Mouse (Mus musculus) liver (tissue): ENCODE measurements at regions not wholly inside any gene's neighbourhood (a gene's known extent, or its start where the extent isn't known, plus 50 kb on each side); places are given as distances from the start of the nearest gene placed in this dataset.
"Not testable (repeated sequence)": the region's sequence is repeated elsewhere in the genome, so short reads cannot be mapped to it uniquely, and the experiment has no call there.

Source experiments
- DNase-seq: peaks from one replicate; pipeline ENCODE4 v3.0.0-alpha.2; 2020; ENCODE audit warnings: mixed read lengths

DNA sequence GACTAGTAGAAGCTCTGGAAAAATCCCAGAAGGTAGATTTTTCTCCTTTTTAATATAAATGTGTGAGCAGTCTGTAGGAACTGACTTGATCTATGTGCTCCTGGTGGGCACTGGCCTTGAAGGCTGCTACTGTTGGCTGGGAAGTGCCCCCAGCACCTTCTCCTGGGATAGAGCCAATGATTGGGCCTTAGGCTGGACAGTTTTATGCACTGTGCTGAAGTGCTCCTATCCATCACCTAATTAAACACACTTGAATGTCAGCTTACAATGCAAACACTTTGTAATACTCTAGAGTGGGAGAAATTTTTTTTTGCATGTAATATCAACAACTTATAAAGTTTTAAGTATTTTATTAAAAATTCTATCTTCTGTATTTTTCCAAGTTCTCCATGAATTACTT is 266.5 kb downstream of the Lyplal1 start:
- DNase-seq: no peak

DNA sequence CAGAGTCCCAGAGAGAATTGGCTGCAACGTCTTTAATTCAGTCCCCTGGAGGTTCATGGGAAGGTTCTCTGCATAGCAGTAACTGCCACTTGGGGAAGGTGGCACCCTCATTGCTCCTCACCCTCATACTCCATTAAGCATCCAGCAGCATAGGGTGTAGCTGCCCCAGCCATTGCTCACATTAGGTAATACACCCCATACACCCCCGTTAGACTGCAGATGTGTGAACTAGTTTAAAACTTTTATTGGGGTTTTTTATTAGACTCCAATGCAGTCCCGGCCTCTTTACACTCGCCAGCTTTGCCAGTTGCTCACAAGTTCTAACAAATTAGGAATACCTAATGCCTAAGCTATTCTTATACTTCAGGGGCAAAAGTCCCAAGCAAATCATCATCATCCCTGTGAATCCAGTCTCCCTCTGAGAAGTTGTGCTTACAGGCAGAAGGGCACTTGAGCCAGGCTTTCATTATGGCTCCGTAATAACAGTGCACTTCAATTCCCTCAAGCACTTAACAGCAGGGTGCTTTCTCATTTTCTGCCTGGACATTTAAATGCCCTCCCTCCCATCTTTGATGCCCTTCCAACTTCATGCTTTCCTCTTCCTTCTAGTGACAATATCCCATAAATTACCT is 265.7 kb downstream of the Lyplal1 start:
- DNase-seq: no peak

DNA sequence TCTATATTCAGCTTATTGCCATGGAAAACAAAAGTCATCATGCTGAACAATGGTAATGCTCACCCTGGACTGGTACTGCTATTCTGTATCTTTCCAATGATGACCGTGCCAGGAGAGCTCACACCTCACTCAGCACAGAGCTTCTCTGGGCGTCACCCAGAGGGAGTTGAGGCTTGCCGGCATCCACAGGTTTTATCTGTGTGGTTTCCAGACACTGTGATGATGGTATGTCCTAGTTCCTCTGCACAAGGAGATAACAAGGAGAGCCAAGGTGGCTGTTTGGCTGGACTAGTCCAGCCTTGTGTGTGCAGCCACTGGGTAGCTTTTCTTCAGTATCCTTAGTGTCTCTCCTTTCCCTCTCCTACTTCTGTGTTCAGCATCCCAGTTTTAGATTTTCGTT is 255.4 kb downstream of the Lyplal1 start:
- DNase-seq: no peak

DNA sequence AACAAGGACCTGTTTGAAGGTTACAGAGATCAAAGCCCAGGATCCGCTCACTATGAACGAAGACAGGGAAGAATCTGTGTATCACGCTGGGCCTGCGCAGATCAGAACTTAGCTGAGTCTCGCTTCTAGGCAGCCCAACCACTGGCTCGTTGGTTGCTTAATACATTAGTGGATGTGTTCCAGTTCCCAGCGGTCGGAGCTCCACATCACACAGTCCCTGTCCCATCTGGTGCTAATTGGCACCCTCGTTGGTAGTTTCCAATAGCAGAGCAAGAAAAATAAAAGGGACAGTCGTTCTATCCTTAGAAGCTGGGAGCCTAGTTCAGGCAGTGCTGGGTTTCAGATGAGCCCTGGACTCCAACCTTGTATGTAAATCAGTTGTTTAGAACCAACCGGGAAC is 251.2 kb downstream of the Lyplal1 start:
- no peak for DNase-seq

DNA sequence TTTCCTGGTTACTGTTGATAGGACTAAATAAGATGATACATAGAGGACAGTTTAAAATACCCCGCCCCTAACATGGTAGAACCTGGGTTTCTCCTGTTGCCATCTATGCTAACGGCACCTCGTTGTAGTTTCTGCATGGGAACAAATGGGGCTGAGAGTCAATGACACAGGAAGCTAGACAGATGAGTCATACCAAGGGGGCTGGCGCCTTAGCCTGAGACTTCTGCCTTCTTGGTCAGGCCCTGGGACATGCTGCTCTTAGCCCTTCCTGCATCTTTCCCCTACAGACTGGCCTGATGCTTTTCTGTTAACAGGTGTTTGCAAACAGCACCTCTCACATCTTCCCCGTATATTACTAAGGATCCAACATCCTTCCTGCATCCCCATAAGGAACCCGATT is 250.5 kb downstream of the Lyplal1 start:
- no peak for DNase-seq

DNA sequence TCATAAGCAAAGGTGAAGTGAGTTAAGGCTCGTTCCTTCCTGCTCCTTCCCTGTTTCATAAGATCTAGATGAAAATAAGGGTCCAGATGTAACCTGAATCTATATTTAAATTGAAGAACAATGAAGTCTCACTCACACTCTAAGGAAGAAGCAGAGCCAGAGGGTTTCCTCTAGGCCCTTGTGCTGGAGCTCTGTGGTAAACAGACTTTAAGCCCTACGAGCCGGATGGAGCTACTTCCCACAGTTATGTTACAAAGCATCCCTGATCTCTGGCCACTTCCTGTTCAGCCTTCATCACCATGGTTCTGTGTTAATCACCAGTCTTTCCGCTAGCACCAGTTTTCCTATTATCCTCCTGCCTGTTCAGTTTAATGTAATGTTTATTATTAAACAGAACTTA is 250.1 kb downstream of the Lyplal1 start:
- no peak for DNase-seq

DNA sequence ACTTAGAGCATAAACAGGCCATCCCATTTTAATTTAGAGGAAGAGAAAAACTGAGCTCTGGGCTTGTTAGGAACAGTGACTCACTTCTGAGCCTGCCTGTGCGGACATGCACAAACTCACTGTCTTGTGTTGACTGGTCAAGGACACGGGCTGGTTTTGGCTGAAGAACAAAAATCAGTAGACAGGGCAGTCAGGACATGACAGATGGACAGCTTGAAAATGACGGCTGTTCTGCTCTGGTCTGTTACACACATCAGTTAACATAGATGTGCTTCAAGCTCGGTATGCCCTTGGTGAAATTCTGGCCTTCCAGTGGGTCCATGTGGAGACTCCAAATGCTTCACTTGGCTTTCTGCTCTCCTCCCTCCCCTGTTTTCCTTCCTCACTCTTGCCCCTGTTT is 248.4 kb downstream of the Lyplal1 start:
- no peak for DNase-seq

DNA sequence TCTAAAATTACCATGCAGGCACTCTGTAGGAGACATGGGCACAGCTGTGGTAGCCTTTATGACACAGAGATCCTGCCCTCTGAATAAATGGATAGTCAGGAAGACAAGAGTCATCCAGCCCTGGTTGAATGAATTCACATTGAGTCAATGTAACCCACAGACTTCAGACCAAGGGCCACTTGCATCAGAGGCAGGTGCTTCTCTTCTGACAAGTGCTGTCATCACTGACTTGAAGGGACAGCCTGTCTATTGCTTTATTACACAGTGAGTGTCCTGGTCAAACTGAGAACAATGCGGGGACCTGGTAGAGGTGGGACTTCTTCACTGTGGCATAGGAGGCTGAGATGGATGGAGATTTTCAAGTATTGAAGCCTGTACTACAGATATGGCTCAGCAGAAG is 230.1 kb downstream of the Lyplal1 start:
- no peak for DNase-seq

DNA sequence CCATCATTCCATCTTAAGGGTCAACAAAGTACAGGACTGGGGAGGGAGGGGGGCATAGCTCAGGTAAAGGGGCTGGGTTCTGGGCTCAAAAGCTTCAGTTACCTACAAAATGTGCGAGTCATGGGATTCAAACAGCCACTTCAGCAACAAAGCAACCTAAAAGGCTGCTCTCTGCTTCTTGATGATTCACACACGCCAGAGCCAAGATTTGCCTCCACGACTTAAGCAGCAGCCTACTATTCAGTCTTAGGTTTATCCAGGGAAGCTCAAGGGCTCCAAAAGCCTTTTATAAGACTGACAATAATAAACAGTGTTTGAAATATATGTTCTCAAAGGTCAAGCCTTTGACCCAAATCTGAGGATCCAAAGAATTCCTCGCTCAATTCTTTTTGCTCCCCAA is 225.3 kb downstream of the Lyplal1 start:
- no peak for DNase-seq

DNA sequence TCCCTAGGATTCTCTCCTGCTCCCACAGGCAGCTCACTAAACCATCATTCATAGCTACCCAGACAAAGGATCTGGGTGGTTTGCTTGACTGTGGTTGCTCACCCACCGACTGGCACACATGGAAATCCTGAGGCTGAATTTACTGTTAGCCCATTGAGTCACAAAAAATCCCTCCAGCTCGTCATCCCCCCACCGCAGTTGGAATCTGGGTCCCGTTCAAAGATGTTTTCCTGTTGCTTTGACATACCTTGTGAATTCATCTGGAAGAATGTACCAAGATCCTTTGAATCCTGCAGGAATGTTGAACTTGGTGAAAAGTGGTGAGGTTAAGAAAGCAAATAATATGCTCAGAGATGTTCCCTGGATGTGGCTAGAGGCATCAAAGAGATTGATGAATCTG is 223.7 kb downstream of the Lyplal1 start:
- DNase-seq: no peak

DNA sequence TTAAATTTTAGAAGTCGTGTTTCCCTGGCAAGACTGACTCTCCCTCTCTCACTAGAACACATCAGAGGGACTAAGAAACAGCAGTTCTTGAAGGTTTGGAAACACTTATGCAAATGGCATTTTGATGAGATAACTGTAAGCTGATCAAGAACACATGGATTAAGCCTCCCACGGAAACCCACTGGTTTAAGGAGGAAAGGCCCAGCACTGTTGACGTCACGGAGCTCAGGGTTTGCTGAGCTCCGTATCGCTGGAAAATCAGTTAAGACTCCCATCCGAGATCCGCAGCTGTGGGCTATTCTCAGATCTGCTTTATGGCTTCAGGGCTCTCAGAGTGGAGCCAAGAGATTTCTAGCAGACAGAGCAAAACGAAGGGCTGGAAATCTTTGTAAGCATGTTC is 218.6 kb downstream of the Lyplal1 start:
- peak; percentile 7 for DNase-seq

DNA sequence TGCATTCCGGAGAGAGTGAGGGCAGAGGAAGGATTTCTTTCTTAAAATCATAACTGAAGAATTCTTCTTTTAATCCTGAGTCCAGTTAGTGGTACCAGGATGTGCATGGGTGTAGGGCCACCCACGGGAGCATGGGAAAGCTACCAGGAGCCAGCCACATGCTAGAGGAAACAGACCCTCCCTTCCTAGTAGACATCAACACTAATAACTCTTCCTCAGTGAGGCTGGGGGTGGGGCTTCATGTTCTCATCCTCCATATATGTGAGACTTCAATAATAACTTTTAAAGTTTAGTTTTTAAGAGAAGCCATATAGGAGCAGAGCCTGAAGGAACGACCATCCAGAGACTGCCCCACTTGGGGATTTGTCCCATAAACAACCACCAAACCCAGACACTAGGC is 216.8 kb downstream of the Lyplal1 start:
- DNase-seq: no peak

DNA sequence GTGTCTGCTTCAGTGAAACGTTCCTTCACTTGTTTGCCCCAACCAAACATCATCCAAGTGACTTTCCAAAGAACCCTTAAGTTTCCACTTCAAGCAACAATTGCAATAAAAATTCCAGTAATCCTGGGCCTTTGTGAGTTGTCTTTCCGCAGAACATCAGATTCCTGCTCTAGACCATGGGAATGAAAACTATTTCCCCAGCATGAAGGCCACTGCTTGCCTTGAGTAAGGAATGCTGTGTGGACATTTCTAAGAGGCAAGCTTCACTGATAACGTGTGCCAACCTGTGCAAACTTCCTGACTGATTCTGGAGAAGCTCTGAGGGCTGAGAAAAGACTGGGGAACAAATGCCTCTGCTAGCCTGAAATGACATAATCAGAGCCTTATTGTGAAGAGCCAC is 214.7 kb downstream of the Lyplal1 start:
- DNase-seq: no peak

DNA sequence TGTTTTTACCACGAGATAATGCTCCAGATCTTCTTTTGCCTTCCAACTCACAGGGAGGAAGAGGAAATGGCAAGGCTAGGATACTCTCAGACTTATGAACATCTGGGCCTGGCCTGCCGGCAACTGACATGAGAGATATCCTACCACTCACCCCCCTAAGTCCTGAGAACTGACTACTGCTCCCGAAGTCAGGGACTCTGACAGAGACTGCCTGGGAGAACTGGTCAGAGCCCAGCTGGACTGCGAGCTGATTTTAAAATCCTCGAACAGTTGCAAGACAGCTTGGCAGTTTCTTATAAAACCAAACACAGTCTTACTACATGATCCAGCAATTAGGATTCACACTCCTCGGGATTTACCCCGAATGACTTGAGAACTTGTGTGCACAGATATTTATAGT is 211.4 kb downstream of the Lyplal1 start:
- DNase-seq: no peak

DNA sequence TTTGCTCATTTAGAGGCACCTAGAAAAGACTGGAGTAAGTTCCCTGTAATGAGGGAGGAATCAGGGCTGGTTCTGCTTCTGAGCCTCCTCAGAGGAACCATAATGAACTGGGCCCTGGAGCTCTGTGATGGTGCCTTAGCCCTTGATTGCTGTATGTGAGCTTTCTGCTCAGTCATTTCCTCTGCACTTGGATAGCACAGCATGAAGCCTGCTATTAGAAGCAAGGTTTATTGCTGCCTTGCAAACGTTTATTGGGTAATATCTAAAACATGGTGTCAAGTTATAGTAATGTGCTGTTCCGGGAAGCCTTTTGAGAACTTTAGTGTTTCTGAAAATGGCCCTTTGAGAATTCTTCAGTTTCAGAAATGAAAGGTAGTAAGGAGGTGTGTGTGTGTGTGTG is 201.5 kb downstream of the Lyplal1 start:
- no peak for DNase-seq

DNA sequence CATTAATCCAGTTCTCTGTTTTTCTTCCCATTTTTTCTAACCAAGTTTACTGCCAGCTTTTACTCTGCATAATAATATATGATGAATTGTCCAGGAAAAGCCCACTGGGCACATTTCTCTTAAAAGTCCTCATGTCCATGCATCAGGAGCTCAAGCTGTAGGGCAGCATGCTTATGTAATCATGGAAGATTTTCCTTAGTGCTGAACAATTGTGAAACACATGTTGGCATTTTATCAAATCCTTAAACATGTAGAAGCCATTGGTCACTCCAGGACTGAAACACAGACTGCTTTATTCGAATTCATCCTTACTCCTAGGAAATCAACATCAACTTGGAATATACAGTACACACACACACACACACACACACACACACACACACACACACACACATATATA is 198.4 kb downstream of the Lyplal1 start:
- no peak for DNase-seq

DNA sequence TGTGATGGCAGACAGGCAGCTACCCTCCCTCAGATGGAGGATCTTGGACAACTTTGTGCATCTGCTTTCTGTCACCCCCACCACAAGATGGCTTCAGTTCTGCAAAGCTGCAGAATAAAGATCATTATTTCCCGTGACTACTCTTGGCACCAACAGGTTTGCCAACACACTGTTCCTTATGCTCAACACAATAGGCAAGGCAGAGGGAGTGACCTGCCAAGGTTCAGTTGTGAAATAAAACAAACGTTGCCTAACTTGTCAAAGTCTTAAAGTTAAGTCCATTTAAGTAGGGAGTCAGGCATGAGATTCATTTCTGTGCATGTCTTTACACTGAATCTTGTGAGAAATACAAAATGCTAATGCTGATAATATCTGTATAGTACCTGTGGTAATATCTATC is 193.4 kb downstream of the Lyplal1 start:
- no peak for DNase-seq

DNA sequence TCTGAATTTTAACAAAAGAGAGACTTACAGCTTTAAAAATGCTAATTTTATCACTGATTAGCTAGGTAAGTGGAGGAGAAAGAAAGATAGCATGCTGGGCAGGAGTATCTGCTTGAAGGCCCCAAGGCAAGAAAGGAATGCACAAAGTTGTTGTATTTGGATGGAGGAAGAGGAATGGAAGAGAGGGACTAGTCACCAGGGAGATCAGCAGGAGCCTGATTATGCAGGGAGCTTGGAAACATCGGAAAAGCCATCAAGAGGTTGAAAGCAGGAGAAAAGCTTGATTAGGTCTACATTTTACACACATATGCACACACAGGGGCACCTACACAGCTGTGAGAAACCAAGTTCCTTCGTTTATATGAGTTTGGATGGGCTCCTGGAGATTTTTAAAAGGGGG is 188.1 kb downstream of the Lyplal1 start:
- DNase-seq: no peak

DNA sequence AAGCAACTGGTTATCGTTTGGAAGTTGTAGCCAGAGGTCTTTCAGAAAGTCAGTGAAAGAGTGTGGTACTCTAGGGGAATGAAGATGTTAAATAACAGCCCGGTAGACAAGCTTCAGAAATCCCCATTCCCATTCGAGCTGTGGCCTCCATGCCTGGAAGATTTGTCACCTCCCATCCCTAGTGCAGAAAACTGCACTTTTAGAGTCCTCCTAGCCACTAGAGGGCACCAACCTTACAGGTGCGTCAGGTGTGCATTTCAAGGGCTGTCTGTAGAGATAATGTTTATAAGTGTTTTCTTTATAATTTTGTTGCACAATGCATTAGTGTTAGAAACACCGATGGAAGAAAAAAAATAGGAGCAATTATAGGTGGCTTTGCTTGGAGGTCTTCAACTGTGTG is 187.3 kb downstream of the Lyplal1 start:
- DNase-seq: no peak

DNA sequence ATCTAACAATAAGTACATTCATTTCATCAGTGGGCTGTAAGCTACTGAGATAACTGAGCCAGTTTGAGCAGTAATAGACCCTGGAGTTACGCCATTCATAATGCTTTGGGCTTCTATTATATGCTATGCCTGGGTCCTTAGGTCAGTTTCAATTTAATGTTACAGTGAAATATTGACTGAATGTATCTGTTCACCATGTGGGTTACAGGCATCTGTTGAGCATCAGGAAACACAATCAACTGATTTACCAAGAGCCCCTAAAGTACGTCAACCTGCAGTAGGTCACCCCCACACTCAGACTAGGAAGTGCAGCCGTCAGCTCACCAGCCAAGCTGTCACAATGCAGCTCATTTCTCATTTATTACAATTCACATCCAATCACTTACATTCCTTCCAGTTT is 183.5 kb downstream of the Lyplal1 start:
- DNase-seq: no peak

DNA sequence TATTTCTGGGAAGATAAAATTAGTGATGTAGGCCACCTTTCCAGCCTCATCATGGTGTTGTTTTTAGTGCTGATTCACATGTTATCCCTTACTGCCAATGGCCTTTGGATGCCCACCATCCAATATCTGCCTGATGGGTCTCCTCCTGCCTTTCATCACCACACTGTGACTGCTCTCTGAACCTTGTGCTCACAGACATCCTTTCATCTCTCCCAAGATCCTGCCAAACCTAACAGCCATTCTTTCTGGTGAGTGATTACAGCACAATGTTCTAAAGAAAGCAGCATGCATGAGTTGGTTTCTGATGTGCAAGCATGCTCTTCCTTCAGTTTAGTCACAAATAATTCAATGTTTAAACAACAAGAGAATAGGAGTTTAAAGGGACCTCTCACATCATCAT is 180.1 kb downstream of the Lyplal1 start:
- DNase-seq: no peak

DNA sequence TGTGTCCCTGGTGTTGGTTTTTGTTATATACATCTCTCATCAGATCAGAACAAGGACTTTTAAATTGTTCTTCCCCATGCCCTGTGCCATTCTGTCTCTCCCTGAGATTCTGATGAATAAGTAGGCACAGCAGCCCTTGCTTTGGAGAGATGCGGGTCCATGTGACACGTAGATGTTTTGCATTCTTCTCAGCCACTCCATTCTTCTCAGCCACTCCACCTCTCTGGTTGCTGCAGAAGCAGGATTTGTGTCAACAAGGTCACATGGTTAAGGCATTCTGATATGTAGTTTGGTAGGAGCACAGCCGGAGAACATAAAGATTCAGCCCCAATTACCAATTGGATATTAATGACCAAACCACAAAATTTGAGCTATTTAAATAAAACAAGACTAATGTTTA is 177.2 kb downstream of the Lyplal1 start:
- no peak for DNase-seq

DNA sequence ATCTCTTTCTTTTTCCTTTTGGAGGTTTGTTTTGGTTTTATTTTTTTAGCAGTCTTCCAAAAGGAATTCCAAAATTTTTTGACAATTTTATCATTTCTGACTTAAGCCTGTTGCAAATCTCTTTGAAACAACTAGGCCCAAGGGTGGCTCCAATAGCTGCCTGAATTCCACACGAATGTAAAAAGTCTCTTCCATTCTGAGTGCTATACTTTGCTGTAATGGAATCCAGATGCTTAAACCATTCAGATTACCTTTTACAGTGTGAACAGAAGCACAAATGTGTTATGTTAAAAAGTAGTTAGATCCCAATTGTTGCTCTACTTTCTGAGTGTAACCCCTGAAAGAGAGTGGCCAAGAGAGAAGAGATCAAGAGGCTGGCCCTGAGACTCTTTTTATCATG is 176.6 kb downstream of the Lyplal1 start:
- no peak for DNase-seq

DNA sequence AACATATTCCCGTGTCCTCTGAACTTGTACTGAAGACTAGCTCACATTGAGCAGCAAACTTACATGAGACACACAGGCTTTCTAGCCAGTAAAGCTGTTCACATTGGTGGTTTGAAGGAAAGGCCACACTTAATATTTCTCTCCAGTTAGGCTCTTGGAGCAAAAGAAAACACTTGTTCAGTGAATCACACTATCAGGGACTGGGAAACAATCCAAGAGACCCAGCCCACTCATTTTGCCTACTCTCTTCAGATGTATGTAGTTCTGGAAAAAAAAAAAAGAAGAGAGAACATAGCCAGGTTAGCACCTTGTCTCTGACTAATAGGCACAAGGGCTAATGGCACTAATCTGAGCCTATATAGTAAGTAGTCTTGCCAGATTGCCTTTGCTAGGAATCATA is 165.9 kb downstream of the Lyplal1 start:
- no peak for DNase-seq

DNA sequence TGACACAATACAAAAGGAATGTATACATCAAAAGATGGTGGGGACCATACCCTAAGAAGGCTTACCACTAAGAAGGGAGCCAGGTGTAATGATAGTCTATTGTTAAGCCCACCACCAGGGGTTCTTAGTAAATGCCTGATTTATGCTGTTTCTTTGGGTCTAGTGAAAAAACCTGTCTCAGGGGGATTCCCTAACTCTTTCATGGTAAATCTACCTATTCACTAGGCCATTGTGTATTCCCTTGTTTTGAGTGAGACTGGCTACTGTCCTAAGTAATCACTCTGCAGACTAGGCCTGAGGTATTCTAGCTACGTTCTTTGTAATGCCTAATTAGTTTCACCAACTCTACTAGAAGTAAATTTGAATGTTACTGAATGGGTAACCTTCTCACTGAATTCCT is 161.3 kb downstream of the Lyplal1 start:
- DNase-seq: not testable (repeated sequence)

DNA sequence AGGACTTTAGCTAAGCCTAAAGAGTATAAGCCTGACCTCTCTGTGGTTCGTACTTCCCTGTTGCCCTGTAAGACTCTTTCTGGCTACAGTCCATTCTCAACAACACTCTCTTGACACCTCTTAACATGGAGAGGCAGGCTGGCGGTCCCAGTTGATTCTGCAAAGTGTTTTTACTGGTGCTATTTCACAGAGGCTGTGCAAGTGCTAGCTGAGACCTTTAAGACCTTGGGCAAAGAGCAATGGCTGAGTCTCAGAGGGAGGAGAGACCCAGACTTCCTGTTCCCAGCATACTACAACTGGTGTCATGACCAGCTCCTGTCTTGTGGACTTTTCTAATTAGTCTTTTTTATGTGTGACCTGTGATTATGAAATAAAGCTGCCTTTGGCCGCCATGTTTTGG is 159.6 kb downstream of the Lyplal1 start:
- DNase-seq: no peak
